Mouse (Mus musculus) cerebellum, adult 11-12 months (tissue): ENCODE data around the gene Olfr633.
"Not testable (repeated sequence)": the region's sequence is repeated elsewhere in the genome, so short reads cannot be mapped to it uniquely, and the experiment has no call there.

ENCODE experiments used
- DNase-seq: peaks from one replicate; pipeline ENCODE4 v3.0.0; 2022

Gene Olfr633

GRCm38 (mm10) chr7:103944137-103944536 is at the start of gene Olfr633:
Gene Olfr633 (plus strand): TSS chr7:103944437.
- DNase-seq, result no peak

GRCm38 (mm10) chr7:103903187-103903586 is 41.0 kb upstream of the Olfr633 start, which contains the start of gene Olfr65:
Gene Olfr65 (plus strand): TSS chr7:103903487.
- DNase-seq, result no peak

GRCm38 (mm10) chr7:103910047-103910446 is 34.2 kb upstream of the Olfr633 start:
- no peak for DNase-seq

GRCm38 (mm10) chr7:103912969-103913511 is 31.2 kb upstream of the Olfr633 start:
- no peak for DNase-seq

GRCm38 (mm10) chr7:103915338-103915737 is 28.9 kb upstream of the Olfr633 start:
- DNase-seq, result no peak

- DNase-seq, result no peak
Measured at GRCm38 (mm10) chr7:103928525-103928924, 15.7 kb upstream of the Olfr633 start, which contains the start of gene Olfr631. Gene Olfr631 (plus strand): TSS chr7:103928825.

GRCm38 (mm10) chr7:103934264-103934663 is 10.0 kb upstream of the Olfr633 start, which contains the start of gene Olfr632:
Gene Olfr632 (plus strand): TSS chr7:103934347.
- no peak for DNase-seq

- no peak for DNase-seq
Measured at GRCm38 (mm10) chr7:103942730-103943129, 1.5 kb upstream of the Olfr633 start.

GRCm38 (mm10) chr7:103966873-103967272 is 22.6 kb downstream of the Olfr633 start:
- DNase-seq, result not testable (repeated sequence)

GRCm38 (mm10) chr7:103970852-103971251 is 26.6 kb downstream of the Olfr633 start, which contains the start of gene Olfr635:
Gene Olfr635 (plus strand): TSS chr7:103971152.
- DNase-seq, result no peak

- no peak for DNase-seq
Measured at GRCm38 (mm10) chr7:103971782-103972181, 27.5 kb downstream of the Olfr633 start.

- DNase-seq, result no peak
Measured at GRCm38 (mm10) chr7:103998446-103998845, 54.2 kb downstream of the Olfr633 start, which contains the start of gene Olfr638. Gene Olfr638 (plus strand): TSS chr7:103998746.
